Mouse (Mus musculus) activated CD4-positive, CD25-positive, alpha-beta regulatory T cell, adult 4 months (primary cell): ENCODE measurements around the gene Inha. TPM values are rescaled to one million over a fixed set of nuclear protein-coding genes. Genes with fewer than 3 reads are reported as not detected.

Experiments
- ATAC-seq: one replicate; pipeline ENCODE4 v1.8.0; 2017
- polyA plus RNA-seq, 2 experiments: library from polyadenylated mRNA; unstranded; fragments of 100-300 nt; shearing (Covaris generic); gene quantifications; one replicate each; pipeline ENCODE4 v1.2.1; 2017

The Inha gene
- polyA plus RNA-seq, result not detected

DNA sequence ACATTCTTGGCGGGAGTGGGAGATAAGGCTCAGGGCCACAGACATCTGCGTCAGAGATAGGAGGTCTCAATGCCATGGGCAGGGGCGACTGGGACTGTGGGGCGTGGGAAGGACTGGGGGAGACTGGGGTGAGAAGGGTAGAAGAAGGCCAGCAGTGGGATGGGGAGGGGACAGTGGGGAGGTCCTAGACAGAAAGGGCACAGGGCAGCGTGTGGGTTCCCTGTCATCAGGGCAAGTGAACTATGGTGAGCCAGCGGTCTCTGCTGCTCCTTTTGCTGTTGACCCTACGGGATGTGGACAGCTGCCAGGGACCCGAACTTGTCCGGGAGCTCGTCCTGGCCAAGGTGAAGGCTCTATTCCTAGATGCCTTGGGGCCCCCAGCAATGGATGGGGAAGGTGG, at the start of gene Inha:
Gene Inha, plus strand, starts transcription at position 72 of the 400 bp plus-strand sequence.
- no peak for ATAC-seq

GRCm38 (mm10) chr1:75457710-75458024, 49.2 kb upstream of the Inha start:
- no peak for ATAC-seq

DNA sequence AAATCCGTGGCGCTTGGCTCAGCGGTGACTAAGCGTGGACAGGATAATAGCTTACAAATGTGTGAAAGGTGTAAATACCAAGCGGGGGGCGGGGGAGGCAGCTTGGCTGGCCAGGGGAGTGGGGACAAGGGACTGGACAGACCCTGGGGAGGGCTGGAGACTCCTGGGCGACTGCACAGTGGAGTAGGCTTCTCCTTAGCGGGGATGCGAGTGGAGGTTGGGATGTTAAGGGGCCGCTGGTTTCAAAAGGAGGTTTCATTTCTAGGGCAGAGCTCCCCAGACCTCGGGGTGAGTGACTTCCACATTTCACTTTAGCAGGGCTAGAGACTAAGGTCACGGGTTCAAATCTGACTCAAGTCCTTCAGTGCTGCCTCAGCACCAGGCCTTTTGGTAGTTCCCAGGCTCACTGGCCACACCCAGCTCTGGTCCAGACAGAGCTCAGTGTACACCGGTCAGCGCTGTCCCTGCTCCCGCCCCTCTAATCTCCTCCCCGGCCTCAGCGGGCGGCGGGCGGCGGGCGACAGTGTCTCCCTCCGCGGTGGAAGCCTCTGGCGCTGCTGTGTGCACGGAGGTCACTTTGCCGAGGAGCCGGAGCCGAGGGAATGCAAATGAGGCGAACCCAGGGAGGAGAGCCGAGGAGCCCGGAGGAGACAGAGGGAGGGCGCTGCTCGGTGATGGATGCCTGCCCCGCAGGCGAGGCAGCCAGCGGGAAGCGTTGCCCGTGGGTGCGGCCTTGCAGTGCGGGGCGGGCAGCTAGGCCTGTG, 48.7 kb upstream of the Inha start:
- ATAC-seq, result no peak

DNA sequence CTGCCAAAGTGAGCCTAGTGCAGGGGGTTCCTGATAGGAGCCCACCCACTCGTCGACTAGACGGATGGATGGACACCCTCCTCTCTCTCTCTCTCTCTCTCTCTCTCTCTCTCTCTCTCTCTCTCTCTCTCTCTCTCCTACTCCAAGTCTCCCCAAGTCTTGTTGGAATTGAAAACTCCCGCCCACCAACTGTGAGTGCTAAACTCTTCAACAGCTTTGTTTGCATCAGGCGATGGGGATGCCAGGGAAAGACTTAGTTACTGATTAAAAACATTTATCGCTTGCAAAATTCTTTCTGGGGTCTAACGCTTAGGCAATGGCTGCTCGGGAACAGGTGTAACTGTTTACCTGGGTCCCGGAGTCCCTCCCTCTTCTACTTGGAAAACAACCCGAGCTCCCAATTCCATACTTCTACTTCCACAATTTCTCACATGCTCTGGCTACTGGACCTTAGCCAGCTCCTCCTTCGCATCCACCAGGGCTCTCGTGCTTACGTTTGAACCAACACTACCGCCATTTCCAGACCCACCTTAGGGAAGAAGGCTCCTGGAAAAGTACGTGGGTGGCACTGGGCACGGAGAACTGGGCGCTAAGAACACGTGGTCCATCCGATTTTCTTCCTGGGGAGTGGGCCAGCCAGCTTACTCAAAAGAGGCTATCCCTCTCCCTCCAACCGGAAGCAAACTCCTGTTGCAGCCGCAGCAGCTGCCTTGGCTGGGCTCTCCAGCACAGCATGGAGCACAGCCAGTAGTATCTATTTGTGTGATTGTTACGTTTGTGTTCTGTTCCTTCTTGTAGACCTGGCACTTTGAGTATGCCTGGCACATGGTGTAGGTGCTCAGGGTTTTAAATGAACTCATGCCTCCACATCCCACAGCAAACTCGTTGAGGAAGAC, 47.8 kb upstream of the Inha start:
- ATAC-seq, result no peak

DNA sequence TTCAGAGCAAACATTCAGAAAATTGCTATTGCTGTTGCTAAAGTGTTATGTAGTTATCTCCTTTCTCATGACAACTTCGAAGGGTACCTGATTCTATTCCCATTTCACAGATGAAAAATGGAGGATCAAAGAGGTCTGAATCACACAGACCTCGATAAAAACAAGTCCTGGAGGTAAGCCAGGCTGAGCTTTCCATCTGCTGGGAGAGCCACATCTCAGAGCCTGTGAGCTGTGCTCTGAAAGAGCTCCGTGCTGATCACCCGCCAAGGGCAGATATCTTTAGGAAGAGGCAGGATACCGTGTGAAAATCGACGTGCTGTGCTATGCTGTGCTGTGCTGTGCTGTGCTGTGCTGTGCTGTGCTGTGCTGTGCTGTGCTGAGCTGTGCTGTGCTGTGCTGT, 46.6 kb upstream of the Inha start:
- ATAC-seq, result no peak

- no peak for ATAC-seq
Measured at GRCm38 (mm10) chr1:75462636-75463035, 44.2 kb upstream of the Inha start.

- ATAC-seq, result no peak
Measured at GRCm38 (mm10) chr1:75463652-75464204, 43.1 kb upstream of the Inha start.

DNA sequence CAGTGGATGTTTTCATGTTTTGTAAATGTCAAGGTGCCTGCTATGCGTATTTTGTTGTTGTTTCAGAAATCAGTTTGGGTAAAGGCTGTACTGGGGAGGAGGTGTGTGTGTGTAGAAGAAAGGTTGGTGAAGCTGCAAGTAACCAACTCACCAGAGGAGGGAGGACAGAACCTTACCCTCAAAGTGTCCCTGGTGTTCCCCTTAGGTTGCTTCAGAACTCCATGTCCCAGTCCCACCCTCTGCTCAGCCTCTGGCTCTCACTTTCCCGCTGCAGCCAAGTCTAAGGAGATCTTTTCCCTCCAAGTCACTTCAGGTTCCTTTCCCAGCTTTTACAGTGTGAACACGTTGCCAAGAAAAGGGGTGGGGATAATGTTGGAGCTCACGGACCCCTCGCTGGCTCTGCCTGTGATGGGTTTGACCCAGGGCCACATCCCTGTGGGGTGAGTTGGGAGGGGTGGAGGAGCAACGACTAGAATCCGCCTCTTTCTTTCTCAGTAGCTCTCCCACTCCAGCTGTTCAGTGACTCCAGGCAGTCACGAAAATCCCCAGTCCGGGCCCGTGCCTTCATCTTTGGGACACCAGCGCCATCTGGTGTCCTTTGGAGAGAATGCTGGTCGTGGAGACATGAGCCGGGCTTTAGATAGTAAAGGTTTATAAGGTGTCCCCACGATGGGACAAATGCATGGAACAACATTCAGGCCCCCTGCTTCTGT, 39.5 kb upstream of the Inha start:
- peak; percentile 87 for ATAC-seq

DNA sequence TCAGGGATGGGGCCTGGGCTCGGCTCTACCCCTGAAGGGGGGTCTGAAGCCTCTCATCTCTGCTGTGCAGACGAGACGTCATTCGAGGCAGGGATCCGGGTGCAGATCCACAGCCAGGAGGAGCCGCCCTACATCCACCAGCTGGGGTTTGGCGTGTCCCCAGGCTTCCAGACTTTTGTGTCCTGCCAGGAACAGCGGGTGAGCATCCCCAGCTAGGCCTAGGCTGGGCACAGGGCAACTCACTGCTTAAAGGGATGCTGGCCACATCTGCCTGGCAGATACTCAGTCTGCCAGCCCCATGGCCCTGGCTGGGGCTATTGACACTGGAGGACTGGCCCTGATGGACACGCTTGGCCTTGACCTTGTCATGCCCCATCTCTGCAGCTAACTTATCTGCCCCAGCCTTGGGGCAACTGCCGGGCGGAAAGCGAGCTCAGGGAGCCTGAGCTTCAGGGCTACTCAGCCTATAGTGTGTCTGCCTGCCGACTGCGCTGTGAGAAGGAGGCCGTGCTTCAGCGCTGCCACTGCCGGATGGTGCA, 37.5 kb upstream of the Inha start:
- no peak for ATAC-seq

DNA sequence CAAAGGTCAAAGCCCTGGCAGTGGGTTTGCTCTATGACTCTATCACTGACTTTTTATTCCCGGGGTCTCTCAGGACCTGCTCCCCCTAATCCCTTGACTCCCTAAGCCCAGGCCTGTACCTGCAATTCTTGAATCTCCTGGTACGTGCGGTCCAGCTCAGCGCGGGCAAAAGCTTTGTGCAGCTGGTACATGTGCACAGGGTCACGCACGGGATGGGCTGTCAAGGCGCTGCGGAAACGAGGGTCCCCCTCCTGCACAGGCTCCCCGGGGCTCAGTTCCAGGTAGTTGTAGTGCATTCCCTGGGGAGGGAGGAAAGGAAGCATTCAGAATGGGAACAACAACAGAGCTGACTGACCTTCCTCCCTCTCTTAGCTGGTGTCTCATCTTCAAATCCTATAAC, 30.4 kb upstream of the Inha start:
- ATAC-seq, result no peak

GRCm38 (mm10) chr1:75477264-75477965, 29.5 kb upstream of the Inha start:
- ATAC-seq, result peak; percentile 21

- no peak for ATAC-seq
Measured at GRCm38 (mm10) chr1:75477966-75478290, 28.9 kb upstream of the Inha start.

DNA sequence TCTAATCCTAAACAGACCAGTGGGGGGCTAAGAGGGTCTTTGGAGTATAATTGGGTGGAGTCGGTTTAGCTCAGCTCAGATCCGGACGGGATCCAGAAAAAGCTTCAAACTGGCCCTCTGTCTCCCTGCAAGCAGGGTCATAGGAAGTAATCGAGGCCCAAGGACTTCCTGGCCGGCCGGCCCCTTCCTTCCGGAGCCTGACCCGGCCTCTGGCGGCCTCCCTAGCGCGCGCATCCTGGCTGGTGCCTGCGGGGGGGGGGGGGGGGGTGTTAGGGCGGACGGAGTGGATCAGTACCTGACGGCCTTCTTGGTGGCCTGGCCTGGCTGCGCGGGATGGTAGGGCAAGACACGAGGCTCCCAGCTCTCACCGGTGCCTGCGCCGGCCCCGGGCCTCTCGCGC, 28.4 kb upstream of the Inha start:
- ATAC-seq, result peak; percentile 4

- ATAC-seq, result peak; percentile 83
Measured at GRCm38 (mm10) chr1:75478916-75479634, 27.8 kb upstream of the Inha start, which contains the start of the genes Chpf and Tmem198. TSS of gene Chpf (minus strand) at chr1:75479307. TSS of gene Tmem198 (plus strand) at chr1:75479532.

- ATAC-seq, result no peak
Measured at GRCm38 (mm10) chr1:75479635-75479989, 27.3 kb upstream of the Inha start.

DNA sequence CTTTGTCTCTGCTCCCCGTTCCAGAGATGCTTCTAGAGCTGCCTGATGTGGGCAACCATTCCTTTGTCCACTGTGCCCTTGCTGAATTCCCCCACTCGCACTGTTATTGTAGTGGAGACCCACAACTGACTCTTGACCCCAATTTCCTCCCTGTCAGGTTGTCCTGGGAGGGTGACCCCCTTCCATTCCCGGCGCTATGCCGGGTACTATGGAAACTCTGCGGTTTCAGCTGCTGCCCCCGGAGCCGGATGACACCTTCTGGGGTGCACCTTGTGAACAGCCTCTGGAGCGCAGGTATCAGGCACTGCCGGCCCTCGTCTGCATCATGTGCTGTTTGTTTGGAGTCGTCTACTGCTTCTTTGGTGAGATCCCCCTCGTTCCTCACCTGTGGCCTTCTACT, 26.8 kb upstream of the Inha start:
- ATAC-seq, result no peak

DNA sequence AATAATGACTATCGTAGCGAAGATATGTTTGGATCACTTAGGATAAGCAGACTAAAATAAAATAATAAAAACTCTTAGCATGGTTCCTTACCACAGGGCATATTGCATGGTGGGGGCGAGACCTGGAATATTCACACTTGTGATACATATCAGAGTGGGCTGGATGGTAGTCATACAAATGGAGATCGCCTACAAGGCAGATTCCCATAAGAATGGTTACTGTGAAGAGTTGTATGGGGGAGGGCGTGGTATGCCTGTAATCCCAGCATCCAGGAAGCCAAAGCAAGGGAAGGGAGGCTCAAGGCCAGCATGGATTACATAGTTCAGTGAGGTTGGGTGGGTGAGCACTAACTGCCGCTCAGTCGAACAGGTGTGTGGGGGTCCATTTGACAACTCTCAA, 26.1 kb upstream of the Inha start:
- no peak for ATAC-seq

GRCm38 (mm10) chr1:75486561-75486960, 20.3 kb upstream of the Inha start:
- ATAC-seq, result no peak

- no peak for ATAC-seq
Measured at GRCm38 (mm10) chr1:75487040-75487404, 19.9 kb upstream of the Inha start.

GRCm38 (mm10) chr1:75487405-75488161, 19.3 kb upstream of the Inha start:
- peak; percentile 76 for ATAC-seq
